Mouse (Mus musculus): Measurements from ENCODE around the gene Zfp592. TPM values are rescaled to one million over a fixed set of nuclear protein-coding genes. Genes with fewer than 3 reads are reported as not detected.

Zfp592 gene
- polyA plus RNA-seq, 2 experiments, result 6.6 to 8.3 TPM

DNA sequence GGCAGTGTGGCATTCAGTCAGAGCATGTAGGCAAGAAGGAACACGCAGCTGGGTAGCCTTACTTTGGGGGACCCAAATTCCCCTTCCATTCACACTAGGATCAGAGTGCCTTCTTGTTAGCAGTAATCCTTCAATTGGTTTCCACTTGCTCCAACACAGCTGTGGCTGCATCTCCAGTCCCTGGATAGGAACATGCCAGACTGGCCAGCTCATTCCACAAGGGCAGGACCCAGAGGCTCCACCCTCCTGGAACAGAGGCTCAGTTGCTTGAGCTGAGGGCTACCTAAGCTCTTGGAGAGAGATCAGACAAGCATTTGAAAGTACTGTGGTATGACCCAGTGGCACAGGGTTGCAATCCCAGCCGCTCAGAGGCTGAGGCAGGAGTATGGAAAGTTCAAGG, 55.0 kb downstream of the Zfp592 start:
- TF ChIP-seq EP300 (IDR thresholded peaks at IDR 0.05; ENCODE audit: low read depth) (no peak), CTCF (IDR thresholded peaks at IDR 0.05; ENCODE audit: low read depth) (no peak)
- H3K4me2 ChIP-seq (ENCODE audit: low read depth), result no peak overlapping the region
- no peak for DNase-seq (ENCODE audit: low read depth in 3 of 3, low spot score in 3 of 3)
- H3K9ac ChIP-seq (replicated peaks), result no peak overlapping the region
- WGBS (ENCODE audit: insufficient replicate concordance), result 63% methylated on average over 2 of the region's 2 CpGs
- ATAC-seq (ENCODE audit: insufficient read depth), result no peak
- no peak overlapping the region for H3K27ac ChIP-seq
- H3K9me3 ChIP-seq (ENCODE audit: control insufficient read depth, low read length), result no peaks in the 10 kb centered on the region
- H3K4me1 ChIP-seq (replicated peaks; ENCODE audit: control insufficient read depth in 2 of 2, insufficient read depth in 2 of 2, low read length in 1 of 2), result no peaks in the 10 kb centered on the region
- H3K27me3 ChIP-seq (ENCODE audit: control insufficient read depth, insufficient read depth, low read length), result no peaks in the 10 kb centered on the region
- H3K36me3 ChIP-seq (replicated peaks; ENCODE audit: control insufficient read depth, insufficient read depth, low read depth), result peaks cover 1% of the 10 kb centered on the region; the same call in 1 of the 2 replicates
- no peak overlapping the region for H3K4me3 ChIP-seq (ENCODE audit: insufficient read depth in 1 of 2, low read depth in 2 of 2, low read length in 2 of 2)

DNA sequence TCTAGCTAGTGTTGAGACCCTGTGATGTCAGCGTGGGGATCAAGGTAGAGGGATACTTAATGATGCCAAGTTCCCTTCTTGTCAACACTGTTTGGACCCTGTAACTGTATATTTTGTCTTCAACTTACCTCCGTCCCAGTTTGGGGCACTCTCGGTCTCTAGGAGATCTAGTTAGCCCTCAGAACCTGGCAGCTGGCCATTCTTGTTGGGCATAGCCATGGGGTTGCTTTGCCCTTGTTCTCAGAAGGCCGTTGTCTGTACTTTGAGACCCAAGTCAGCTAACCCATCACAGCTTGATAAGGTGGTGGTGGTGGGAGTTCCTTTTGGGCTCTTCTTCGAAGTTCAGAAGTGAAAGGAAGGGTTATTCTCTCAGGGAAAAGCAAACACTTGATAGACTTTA, 56.5 kb downstream of the Zfp592 start:
- no peaks in the 10 kb centered on the region for H3K36me3 ChIP-seq (replicated peaks; ENCODE audit: control insufficient read depth, insufficient read depth, low read depth)
- no peak overlapping the region for H3K4me3 ChIP-seq (ENCODE audit: insufficient read depth in 1 of 2, low read depth in 2 of 2, low read length in 2 of 2)
- DNase-seq (ENCODE audit: low read depth in 3 of 3, low spot score in 3 of 3) (no peak), ATAC-seq (ENCODE audit: insufficient read depth) (no peak)
- no peak overlapping the region for H3K9ac ChIP-seq (replicated peaks)
- no peaks in the 10 kb centered on the region for H3K4me1 ChIP-seq (replicated peaks; ENCODE audit: control insufficient read depth in 2 of 2, insufficient read depth in 2 of 2, low read length in 1 of 2)
- no peak overlapping the region for H3K27ac ChIP-seq
- no peaks in the 10 kb centered on the region for H3K9me3 ChIP-seq (ENCODE audit: control insufficient read depth, low read length)
- no peaks in the 10 kb centered on the region for H3K27me3 ChIP-seq (ENCODE audit: control insufficient read depth, insufficient read depth, low read length)
- TF ChIP-seq EP300 (IDR thresholded peaks at IDR 0.05; ENCODE audit: low read depth) (no peak), CTCF (IDR thresholded peaks at IDR 0.05; ENCODE audit: low read depth) (no peak)
- no peak overlapping the region for H3K4me2 ChIP-seq (ENCODE audit: low read depth)
- 71% methylated on average over 5 of the region's 5 CpGs for WGBS (ENCODE audit: insufficient replicate concordance)

- 73% methylated on average over 11 of the region's 11 CpGs for WGBS (ENCODE audit: insufficient replicate concordance)
- DNase-seq (ENCODE audit: low read depth in 3 of 3, low spot score in 3 of 3), result no peak
- no peak overlapping the region for H3K9ac ChIP-seq (replicated peaks)
- no peaks in the 10 kb centered on the region for H3K36me3 ChIP-seq (replicated peaks; ENCODE audit: control insufficient read depth, insufficient read depth, low read depth)
- H3K27ac ChIP-seq, result no peak overlapping the region
- no peaks in the 10 kb centered on the region for H3K9me3 ChIP-seq (ENCODE audit: control insufficient read depth, low read length)
- H3K4me2 ChIP-seq (ENCODE audit: low read depth), result no peak overlapping the region
- peaks cover 26 to 34% of the 10 kb centered on the region in 2 experiments for H3K4me1 ChIP-seq (replicated peaks; ENCODE audit: control insufficient read depth in 2 of 2, insufficient read depth in 2 of 2, low read length in 1 of 2)
- no peak for ATAC-seq (ENCODE audit: insufficient read depth)
- H3K4me3 ChIP-seq (ENCODE audit: insufficient read depth in 1 of 2, low read depth in 2 of 2, low read length in 2 of 2), result no peak overlapping the region
- H3K27me3 ChIP-seq (ENCODE audit: control insufficient read depth, insufficient read depth, low read length), result no peaks in the 10 kb centered on the region
- TF ChIP-seq EP300 (IDR thresholded peaks at IDR 0.05; ENCODE audit: low read depth) (no peak), CTCF (IDR thresholded peaks at IDR 0.05; ENCODE audit: low read depth) (no peak)
Observed at GRCm38 (mm10) chr7:81055709-81056370, 62.4 kb downstream of the Zfp592 start.

DNA sequence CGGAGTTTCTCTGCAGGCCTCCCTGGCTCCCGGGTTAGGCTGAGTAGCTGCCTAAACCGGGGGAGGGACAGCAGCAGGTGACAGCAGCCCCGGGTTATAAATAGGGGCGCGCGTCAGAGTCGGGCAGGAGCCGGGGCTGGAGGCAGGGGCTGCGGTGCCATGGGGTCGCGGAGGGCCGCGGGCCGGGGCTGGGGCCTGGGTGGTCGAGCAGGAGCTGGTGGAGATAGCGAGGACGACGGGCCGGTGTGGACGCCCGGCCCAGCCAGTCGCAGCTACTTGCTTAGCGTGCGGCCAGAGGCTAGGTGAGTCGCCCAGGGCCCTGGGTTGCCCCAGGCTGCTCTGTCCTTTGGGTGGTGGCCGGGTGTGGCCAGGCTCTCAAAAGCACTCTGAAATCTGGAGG, 64.0 kb downstream of the Zfp592 start, which contains the start of gene Alpk3:
TSS of gene Alpk3 (plus strand) at position 130 of the 400 bp plus-strand sequence.
- Histone ChIP-seq H3K4me1 (replicated peaks; ENCODE audit: control insufficient read depth in 2 of 2, insufficient read depth in 2 of 2, low read length in 1 of 2) (peaks cover 26 to 34% of the 10 kb centered on the region in 2 experiments), H3K27me3 (ENCODE audit: control insufficient read depth, insufficient read depth, low read length) (no peaks in the 10 kb centered on the region), H3K9me3 (ENCODE audit: control insufficient read depth, low read length) (no peaks in the 10 kb centered on the region), H3K4me2 (ENCODE audit: low read depth) (peak within 1 kb of the TSS; percentile 71), H3K27ac (peak within 1 kb of the TSS; percentile 37), H3K36me3 (replicated peaks; ENCODE audit: control insufficient read depth, insufficient read depth, low read depth) (no peaks in the 10 kb centered on the region), H3K4me3 (ENCODE audit: insufficient read depth in 1 of 2, low read depth in 2 of 2, low read length in 2 of 2) (peak within 1 kb of the TSS in 1 of 2 experiments; percentile 39; a peak in 3 of 4 replicates), H3K9ac (replicated peaks) (peak within 1 kb of the TSS; percentile 53)
- DNase-seq (ENCODE audit: low read depth in 3 of 3, low spot score in 3 of 3) (peak in 1 of 3 experiments; percentile 16), ATAC-seq (ENCODE audit: insufficient read depth) (peak; percentile 77)
- 13% methylated on average over 27 of the region's 27 CpGs for WGBS (ENCODE audit: insufficient replicate concordance)
- TF ChIP-seq EP300 (IDR thresholded peaks at IDR 0.05; ENCODE audit: low read depth), result no peak
- no peak for TF ChIP-seq CTCF (IDR thresholded peaks at IDR 0.05; ENCODE audit: low read depth)

DNA sequence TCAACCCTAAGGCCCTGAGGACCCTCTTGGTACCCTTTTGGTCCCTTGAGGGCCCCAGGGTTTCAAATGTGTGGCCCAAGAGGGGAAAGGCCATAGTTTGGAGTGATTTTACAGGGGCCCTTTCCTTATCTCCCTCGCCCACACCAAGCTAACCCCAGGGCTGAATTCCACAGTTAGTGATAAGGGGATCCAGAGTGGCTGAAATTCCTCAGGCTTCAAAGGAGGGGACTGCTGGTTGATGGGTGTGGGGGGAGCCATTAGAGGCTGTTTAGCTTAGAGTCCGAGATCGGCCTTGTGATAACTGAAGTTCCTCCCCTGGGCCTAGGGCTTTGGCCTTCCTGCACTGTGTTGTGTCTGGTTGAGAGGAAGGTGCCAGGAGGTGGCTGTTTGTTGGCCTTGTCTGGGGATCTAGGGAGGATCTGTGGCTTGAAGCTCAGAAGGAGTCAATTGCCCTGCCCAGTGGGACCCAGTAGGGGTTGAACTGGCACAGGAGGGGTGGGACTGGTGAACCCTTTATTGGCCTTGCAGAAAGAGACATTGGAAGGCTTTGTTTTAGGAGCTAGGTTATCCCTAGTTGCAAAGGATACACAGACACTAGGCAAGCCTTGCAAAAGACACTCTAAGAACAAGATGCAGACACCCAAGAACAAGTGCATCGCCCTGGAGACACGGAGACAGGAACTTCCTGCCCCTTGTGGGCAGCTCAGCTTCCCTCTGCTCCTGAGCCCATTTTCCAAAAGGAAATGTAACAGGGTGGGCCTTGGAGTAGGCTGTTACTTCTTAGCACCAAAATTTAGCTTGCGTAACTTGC, 64.6 kb downstream of the Zfp592 start:
- DNase-seq (ENCODE audit: low read depth in 3 of 3, low spot score in 3 of 3) (peak; percentile 56 to 75 (median 65)), ATAC-seq (ENCODE audit: insufficient read depth) (peak; percentile 92)
- H3K4me1 ChIP-seq (replicated peaks; ENCODE audit: control insufficient read depth in 2 of 2, insufficient read depth in 2 of 2, low read length in 1 of 2), result peaks cover 26 to 34% of the 10 kb centered on the region in 2 experiments
- peak overlapping the region; percentile 53 for H3K9ac ChIP-seq (replicated peaks)
- peak overlapping the region; percentile 37 for H3K27ac ChIP-seq
- H3K27me3 ChIP-seq (ENCODE audit: control insufficient read depth, insufficient read depth, low read length), result no peaks in the 10 kb centered on the region
- peak overlapping the region in 1 of 2 experiments; percentile 39; a peak in 2 of 4 replicates for H3K4me3 ChIP-seq (ENCODE audit: insufficient read depth in 1 of 2, low read depth in 2 of 2, low read length in 2 of 2)
- TF ChIP-seq CTCF (IDR thresholded peaks at IDR 0.05; ENCODE audit: low read depth) (no peak), EP300 (IDR thresholded peaks at IDR 0.05; ENCODE audit: low read depth) (peak; percentile 85)
- H3K9me3 ChIP-seq (ENCODE audit: control insufficient read depth, low read length), result no peaks in the 10 kb centered on the region
- 19% methylated on average over 6 of the region's 6 CpGs for WGBS (ENCODE audit: insufficient replicate concordance)
- no peaks in the 10 kb centered on the region for H3K36me3 ChIP-seq (replicated peaks; ENCODE audit: control insufficient read depth, insufficient read depth, low read depth)
- H3K4me2 ChIP-seq (ENCODE audit: low read depth), result peak overlapping the region; percentile 71
